Mouse (Mus musculus) spleen, adult 2 months (tissue): Measurements from ENCODE around the gene Dnah7c.
"Not testable (repeated sequence)": the region's sequence is repeated elsewhere in the genome, so short reads cannot be mapped to it uniquely, and the experiment has no call there.

ENCODE experiments used
- CTCF ChIP-seq: fragments of 200-500 bp; IDR thresholded peaks from 2 replicates; pipeline ENCODE4 v1.5.1; 2011; ENCODE audit warnings: mild to moderate bottlenecking, inconsistent platforms; ENCODE audit not compliant: insufficient read depth, insufficient read length, insufficient replicate concordance; ENCODE audit errors: extremely low read depth
- POLR2A ChIP-seq: fragments of 200-500 bp; IDR thresholded peaks from 2 replicates; pipeline ENCODE4 v1.6.1; 2011; ENCODE audit warnings: low read depth, low read length, inconsistent platforms

DNA sequence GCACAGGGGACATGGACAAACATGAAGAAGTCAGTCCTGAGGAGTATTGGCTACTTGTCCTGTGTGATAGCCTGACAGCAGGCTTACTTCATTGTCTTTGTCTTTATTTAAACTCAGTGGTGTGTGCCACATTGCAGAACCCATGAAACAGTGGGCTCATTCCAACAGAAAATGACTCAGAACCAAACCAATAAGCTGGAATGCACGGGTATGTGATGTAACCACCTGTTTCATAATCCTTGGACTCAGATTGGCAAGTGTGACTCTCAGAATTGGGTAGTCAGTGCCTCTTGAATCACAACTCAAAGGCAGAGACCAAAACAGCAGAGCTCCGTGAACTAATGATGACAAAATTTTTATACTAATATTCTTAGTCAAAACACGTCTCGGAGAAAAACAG, 356.8 kb downstream of the Dnah7c start:
- not testable (repeated sequence) for TF ChIP-seq CTCF, POLR2A
